Mouse (Mus musculus) MEL (cell line): ENCODE results near the gene Taok1. TPM values are rescaled to one million over a fixed set of nuclear protein-coding genes. Genes with fewer than 3 reads are reported as not detected.
A peak's percentile ranks its signal among the peaks of the same experiment; 100 is the strongest.

ENCODE experiments used
- DNase-seq: peaks from one replicate; pipeline ENCODE4 v3.0.0; 2011; ENCODE audit warnings: low read depth, low spot score
- H3K27ac ChIP-seq: 2 replicates; pipeline ENCODE4 v1.5.1; 2012; ENCODE audit warnings: low read depth, mild to moderate bottlenecking, control low read depth, low read length, moderate library complexity; ENCODE audit not compliant: control insufficient read depth
- H3K27me3 ChIP-seq, 2 experiments: fragments of 150-350 bp in 1 of 2; sonication (generic) in 1 of 2; 2 replicates each; pipeline ENCODE4 v1.6.1; 2012; ENCODE audit warnings: low read length in 2 of 2, mild to moderate bottlenecking in 2 of 2, improper control_type of control experiment in 1 of 2, moderate library complexity in 1 of 2; ENCODE audit not compliant: insufficient read depth in 2 of 2, control insufficient read depth in 1 of 2
- H3K36me3 ChIP-seq, 2 experiments: 2 replicates each; pipeline ENCODE4 v1.6.1; 2012 to 2014; ENCODE audit warnings: low read length in 2 of 2, improper control_type of control experiment in 1 of 2, inconsistent platforms in 1 of 2, mild to moderate bottlenecking in 1 of 2; ENCODE audit not compliant: insufficient read depth in 2 of 2, control insufficient read depth in 1 of 2
- H3K4me1 ChIP-seq, 2 experiments: fragments of 150-350 bp in 1 of 2; sonication (generic) in 1 of 2; 2 replicates each; pipeline ENCODE4 v1.6.1; 2012; ENCODE audit warnings: low read length in 2 of 2, improper control_type of control experiment in 1 of 2, mild to moderate bottlenecking in 1 of 2; ENCODE audit not compliant: insufficient read depth in 2 of 2, control insufficient read depth in 1 of 2
- H3K4me3 ChIP-seq, 2 experiments: fragments of 150-350 bp in 1 of 2; sonication (generic) in 1 of 2; 2 replicates each; pipeline ENCODE4 v1.5.1; 2012; ENCODE audit warnings: low read depth in 2 of 2, low read length in 2 of 2, mild to moderate bottlenecking in 2 of 2, moderate library complexity in 2 of 2, control low read depth in 1 of 2, improper control_type of control experiment in 1 of 2; ENCODE audit not compliant: control insufficient read depth in 1 of 2, insufficient read depth in 1 of 2
- H3K79me2 ChIP-seq: 2 replicates; pipeline ENCODE4 v1.6.1; 2012; ENCODE audit warnings: mild to moderate bottlenecking, low read length, moderate library complexity; ENCODE audit not compliant: control insufficient read depth, poor library complexity, insufficient read depth
- H3K9ac ChIP-seq: 2 replicates; pipeline ENCODE4 v1.6.1; 2012; ENCODE audit warnings: low read depth, mild to moderate bottlenecking, control low read depth, low read length, moderate library complexity; ENCODE audit not compliant: control insufficient read depth, poor library complexity, severe bottlenecking
- H3K9me3 ChIP-seq: fragments of 150-350 bp; sonication (generic); replicated peaks from 2 replicates; pipeline ENCODE4 v1.6.1; 2012; ENCODE audit warnings: mild to moderate bottlenecking, low read length, improper control_type of control experiment, moderate library complexity; ENCODE audit not compliant: insufficient read depth
- CHD2 ChIP-seq: IDR thresholded peaks from 2 replicates; pipeline ENCODE4 v1.6.1; 2011; ENCODE audit warnings: low read length, improper control_type of control experiment
- EP300 ChIP-seq, 2 experiments: IDR thresholded peaks; 2 replicates each; pipeline ENCODE4 v1.6.1; 2011; ENCODE audit warnings: improper control_type of control experiment in 2 of 2, low read length in 2 of 2, low read depth in 1 of 2, mild to moderate bottlenecking in 1 of 2
- MAFK ChIP-seq: IDR thresholded peaks from 2 replicates; pipeline ENCODE4 v1.6.1; 2011; ENCODE audit warnings: low read depth, mild to moderate bottlenecking, low read length, improper control_type of control experiment, borderline replicate concordance
- MXI1 ChIP-seq: IDR thresholded peaks from 2 replicates; pipeline ENCODE4 v1.6.1; 2011; ENCODE audit warnings: mild to moderate bottlenecking, low read depth, low read length, improper control_type of control experiment
- MYC ChIP-seq: IDR thresholded peaks from 2 replicates; pipeline ENCODE4 v1.6.1; 2011; ENCODE audit warnings: low read depth, mild to moderate bottlenecking, low read length, improper control_type of control experiment, moderate library complexity
- NELFE ChIP-seq: IDR thresholded peaks from 2 replicates; pipeline ENCODE4 v1.6.1; 2011; ENCODE audit warnings: low read depth, low read length, improper control_type of control experiment
- RCOR1 ChIP-seq: IDR thresholded peaks from 2 replicates; pipeline ENCODE4 v1.6.1; 2012; ENCODE audit warnings: low read depth, mild to moderate bottlenecking, inconsistent platforms, low read length, improper control_type of control experiment
- TBP ChIP-seq: IDR thresholded peaks from 2 replicates; pipeline ENCODE4 v1.8.0; 2011; ENCODE audit warnings: low read depth, low read length, improper control_type of control experiment
- TCF12 ChIP-seq: IDR thresholded peaks from 2 replicates; pipeline ENCODE4 v1.6.1; 2014; ENCODE audit warnings: low read depth, mild to moderate bottlenecking, inconsistent platforms, low read length, improper control_type of control experiment, moderate library complexity
- UBTF ChIP-seq: IDR thresholded peaks from 2 replicates; pipeline ENCODE4 v1.6.1; 2012; ENCODE audit warnings: low read depth, mild to moderate bottlenecking, inconsistent platforms, low read length, improper control_type of control experiment, moderate library complexity, borderline replicate concordance; ENCODE audit not compliant: insufficient read depth
- ZNF384 ChIP-seq: IDR thresholded peaks from 2 replicates; pipeline ENCODE4 v1.6.1; 2012; ENCODE audit warnings: low read depth, mild to moderate bottlenecking, inconsistent platforms, low read length, improper control_type of control experiment
- polyA plus RNA-seq, 2 experiments: library from polyadenylated mRNA; stranded (reverse) in 1 of 2; unstranded in 1 of 2; fragments of >175 nt in 1 of 2; fragments of >200 nt in 1 of 2; gene quantifications; 2 replicates each; pipeline versions ENCODE4 v1.2.1 to v1.2.4; 2012; ENCODE audit warnings: low replicate concordance in 2 of 2, low read depth in 1 of 2; ENCODE audit not compliant: insufficient read length in 2 of 2, insufficient read depth in 1 of 2, missing spikeins in 1 of 2
- total RNA-seq: library from RNA; depleted of rRNA; stranded (reverse); fragments of 300-350 nt; gene quantifications from 2 replicates; pipeline ENCODE4 v1.2.3, GENCODE M21; 2012

Gene Taok1
- total and polyA plus RNA-seq, 3 experiments, result 7.9 to 31.0 (median 15.9) TPM

- no peaks in the 10 kb centered on the region for H3K27me3 ChIP-seq
- peak overlapping the region; percentile 95 for H3K9ac ChIP-seq
- peak overlapping the region; percentile 88 to 95 for H3K4me3 ChIP-seq
- H3K9me3 ChIP-seq, result no peaks in the 10 kb centered on the region
- TF ChIP-seq TCF12, result 0 out of 2 replicates have a peak, but pooled peaks have one; percentile 9
- TF ChIP-seq TBP, result no peak
- TF ChIP-seq NELFE, result no peak
- no peak for TF ChIP-seq UBTF
- TF ChIP-seq EP300 (IDR thresholded peaks at IDR 0.05; ENCODE audit: low read depth in 1 of 2, low read length in 2 of 2), result no peak
- no peak for TF ChIP-seq MYC
- no peak for DNase-seq
- peaks cover 21 to 26% of the 10 kb centered on the region in 2 experiments for H3K36me3 ChIP-seq
- peaks cover 41% of the 10 kb centered on the region for H3K79me2 ChIP-seq
- H3K4me1 ChIP-seq, result peaks cover 10 to 22% of the 10 kb centered on the region in 2 experiments; a peak in 3 of 4 replicates
- H3K27ac ChIP-seq, result peak overlapping the region; percentile 32; the same call in 1 of the 2 replicates
Observed at GRCm38 (mm10) chr11:77606469-77606834, 1.2 kb downstream of the Taok1 start.

- peaks cover 3 to 4% of the 10 kb centered on the region in 2 experiments; a peak in 3 of 4 replicates for H3K4me1 ChIP-seq
- H3K9me3 ChIP-seq, result no peaks in the 10 kb centered on the region
- H3K36me3 ChIP-seq, result peaks cover 8 to 50% of the 10 kb centered on the region in 2 experiments
- H3K9ac ChIP-seq, result no peak overlapping the region
- H3K27ac ChIP-seq, result no peak overlapping the region
- no peak overlapping the region for H3K4me3 ChIP-seq
- TF ChIP-seq MAFK, result peak; percentile 82; the same call in 1 of the 2 replicates
- no peak for TF ChIP-seq TCF12
- H3K27me3 ChIP-seq, result no peaks in the 10 kb centered on the region
- peak; percentile 46 for DNase-seq
- H3K79me2 ChIP-seq, result peaks cover 20% of the 10 kb centered on the region; the same call in 1 of the 2 replicates
Observed at GRCm38 (mm10) chr11:77597266-77597665, 10.3 kb downstream of the Taok1 start.

- peak; percentile 58 for DNase-seq
- no peaks in the 10 kb centered on the region for H3K27me3 ChIP-seq
- no peaks in the 10 kb centered on the region for H3K9me3 ChIP-seq
- peak overlapping the region; percentile 41 for H3K27ac ChIP-seq
- peaks cover 5 to 6% of the 10 kb centered on the region in 2 experiments; a peak in 3 of 4 replicates for H3K4me1 ChIP-seq
- no peak overlapping the region for H3K9ac ChIP-seq
- peaks cover 14% of the 10 kb centered on the region; the same call in 1 of the 2 replicates for H3K79me2 ChIP-seq
- H3K4me3 ChIP-seq, result no peak overlapping the region
- TF ChIP-seq RCOR1 (no peak), ZNF384 (peak; percentile 83; the same call in 1 of the 2 replicates), MXI1 (no peak), MAFK (no peak), CHD2 (no peak)
- peaks cover 12 to 28% of the 10 kb centered on the region in 2 experiments for H3K36me3 ChIP-seq
Observed at GRCm38 (mm10) chr11:77591388-77591787, 16.2 kb downstream of the Taok1 start.
